Mouse (Mus musculus): ENCODE data around the gene Tmem131.

DNA sequence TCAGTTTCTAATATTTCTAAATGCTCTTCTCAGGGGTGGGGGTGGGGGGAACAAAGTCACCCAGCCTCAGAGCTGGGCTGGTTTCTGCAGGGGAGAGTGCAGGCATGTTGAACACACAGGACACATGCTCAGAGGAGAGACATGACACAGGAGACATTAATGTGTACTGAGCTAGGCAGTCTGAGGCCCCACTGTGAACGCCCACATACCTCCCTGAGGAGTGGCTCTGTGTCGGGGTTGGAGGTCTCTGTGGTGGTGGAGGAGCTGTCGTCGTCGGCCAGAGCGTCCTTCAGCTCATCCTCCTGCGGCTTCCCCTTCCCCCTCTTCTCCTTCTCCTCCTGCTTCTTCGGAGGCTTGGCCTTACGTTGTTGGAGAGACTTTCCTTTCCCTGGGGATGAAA, 139.2 kb downstream of the Tmem131 start:
- no peak for TF ChIP-seq POLR2A (IDR thresholded peaks at IDR 0.05; ENCODE audit: borderline replicate concordance, extremely low read depth, low read depth, low read length)
- TF ChIP-seq CTCF (IDR thresholded peaks at IDR 0.05; ENCODE audit: insufficient read depth, low read length), result no peak
